Mouse (Mus musculus) CH12.LX (cell line): ENCODE data around the gene Tgfbr1. TPM values are rescaled to one million over a fixed set of nuclear protein-coding genes. Genes with fewer than 3 reads are reported as not detected.
"Not testable (repeated sequence)": the region's sequence is repeated elsewhere in the genome, so short reads cannot be mapped to it uniquely, and the experiment has no call there.

Experiments
- DNase-seq: peaks from one replicate; pipeline ENCODE4 v3.0.0-alpha.2; 2013; ENCODE audit errors: extremely low read depth
- H3K27ac ChIP-seq: 2 replicates; pipeline ENCODE4 v1.5.1; 2012; ENCODE audit warnings: low read depth, mild to moderate bottlenecking, control low read depth, moderate library complexity; ENCODE audit not compliant: insufficient read depth
- H3K27me3 ChIP-seq: replicated peaks from 2 replicates; pipeline ENCODE3; 2012; ENCODE audit warnings: inconsistent platforms
- H3K36me3 ChIP-seq, 2 experiments: replicated peaks in 1 of 2; 2 replicates each; pipeline versions ENCODE3 to v1.6.1; 2012; ENCODE audit warnings: inconsistent platforms in 1 of 2, low read length in 1 of 2, mild to moderate bottlenecking in 1 of 2, mixed read lengths in 1 of 2, moderate library complexity in 1 of 2; ENCODE audit not compliant: control insufficient read depth in 1 of 2, insufficient read depth in 1 of 2
- H3K4me1 ChIP-seq, 2 experiments: 2 replicates each; pipeline ENCODE4 v1.6.1; 2012; ENCODE audit warnings: inconsistent platforms in 1 of 2, moderate library complexity in 1 of 2; ENCODE audit not compliant: insufficient read depth in 2 of 2, control insufficient read depth in 1 of 2
- H3K4me2 ChIP-seq: 2 replicates; pipeline ENCODE4 v1.6.1; 2012; ENCODE audit warnings: low read depth, mild to moderate bottlenecking, control low read depth; ENCODE audit not compliant: poor library complexity, insufficient read depth, severe bottlenecking
- H3K4me3 ChIP-seq, 3 experiments: fragments of 150-350 bp in 1 of 3; sonication (generic) in 1 of 3; replicated peaks in 1 of 3; 2 replicates each; pipeline versions ENCODE3 to v1.5.1; 2011 to 2012; ENCODE audit warnings: low read depth in 2 of 3, low read length in 2 of 3, mild to moderate bottlenecking in 2 of 3, moderate library complexity in 2 of 3, control low read depth in 1 of 3, improper control_type of control experiment in 1 of 3, inconsistent platforms in 1 of 3, mixed read lengths in 1 of 3; ENCODE audit not compliant: poor library complexity in 1 of 3
- H3K79me2 ChIP-seq: replicated peaks from 2 replicates; pipeline ENCODE4 v1.6.1; 2012; ENCODE audit warnings: mild to moderate bottlenecking, moderate library complexity; ENCODE audit not compliant: control insufficient read depth, poor library complexity, insufficient read depth, severe bottlenecking; ENCODE audit errors: extremely low read depth
- H3K9ac ChIP-seq: 2 replicates; pipeline ENCODE4 v1.6.1; 2012; ENCODE audit warnings: low read depth, mild to moderate bottlenecking, control low read depth, moderate library complexity; ENCODE audit not compliant: insufficient read depth
- H3K9me3 ChIP-seq: replicated peaks from 2 replicates; pipeline ENCODE3; 2012; ENCODE audit warnings: low read length, inconsistent platforms, mixed read lengths
- CHD1 ChIP-seq: IDR thresholded peaks from 2 replicates; pipeline ENCODE4 v1.6.1; 2012; ENCODE audit warnings: low read depth, low read length, improper control_type of control experiment, inconsistent platforms
- E2F4 ChIP-seq: IDR thresholded peaks from 2 replicates; pipeline ENCODE4 v1.6.1; 2011; ENCODE audit warnings: low read depth, low read length, improper control_type of control experiment; ENCODE audit not compliant: insufficient replicate concordance
- EP300 ChIP-seq: IDR thresholded peaks from 2 replicates; pipeline ENCODE4 v1.6.1; 2011; ENCODE audit warnings: low read length, improper control_type of control experiment
- IRF4 ChIP-seq: IDR thresholded peaks from 2 replicates; pipeline ENCODE4 v1.6.1; 2014; ENCODE audit warnings: low read depth, mild to moderate bottlenecking, inconsistent platforms, low read length, improper control_type of control experiment
- JUN ChIP-seq: IDR thresholded peaks from 2 replicates; pipeline ENCODE4 v1.6.1; 2011; ENCODE audit warnings: low read depth, mild to moderate bottlenecking, low read length, improper control_type of control experiment, moderate library complexity; ENCODE audit not compliant: insufficient read depth
- KAT2A ChIP-seq: IDR thresholded peaks from 2 replicates; pipeline ENCODE4 v1.6.1; 2012; ENCODE audit warnings: low read length, improper control_type of control experiment, inconsistent platforms; ENCODE audit not compliant: insufficient replicate concordance
- MAX ChIP-seq: IDR thresholded peaks from 2 replicates; pipeline ENCODE4 v1.6.1; 2011; ENCODE audit warnings: low read length, improper control_type of control experiment
- MAZ ChIP-seq: IDR thresholded peaks from 2 replicates; pipeline ENCODE4 v1.6.1; 2012; ENCODE audit warnings: low read depth, mild to moderate bottlenecking, inconsistent platforms, low read length, improper control_type of control experiment, moderate library complexity
- MEF2A ChIP-seq: IDR thresholded peaks from 2 replicates; pipeline ENCODE4 v1.6.1; 2014; ENCODE audit warnings: low read depth, mild to moderate bottlenecking, inconsistent platforms, low read length, improper control_type of control experiment, borderline replicate concordance
- NRF1 ChIP-seq: IDR thresholded peaks from 2 replicates; pipeline ENCODE4 v1.6.1; 2014; ENCODE audit warnings: low read depth, mild to moderate bottlenecking, inconsistent platforms, low read length, improper control_type of control experiment, moderate library complexity
- POLR2A ChIP-seq: IDR thresholded peaks from 2 replicates; pipeline ENCODE4 v1.6.1; 2011; ENCODE audit warnings: low read depth, mild to moderate bottlenecking, improper control_type of control experiment, low read length
- POLR2AphosphoS2 ChIP-seq: IDR thresholded peaks from 2 replicates; pipeline ENCODE4 v1.6.1; 2011; ENCODE audit warnings: low read depth, low read length, improper control_type of control experiment
- SMC3 ChIP-seq: IDR thresholded peaks from 2 replicates; pipeline ENCODE4 v1.6.1; 2011; ENCODE audit warnings: low read depth, low read length, improper control_type of control experiment
- TBP ChIP-seq: conservative IDR thresholded peaks from 2 replicates; pipeline ENCODE4 v1.6.1; 2011; ENCODE audit warnings: low read depth, low read length, improper control_type of control experiment
- USF2 ChIP-seq: conservative IDR thresholded peaks from 2 replicates; pipeline ENCODE4 v1.6.1; 2011; ENCODE audit warnings: low read depth, low read length, improper control_type of control experiment
- ZC3H11A ChIP-seq: IDR thresholded peaks from 2 replicates; pipeline ENCODE4 v1.6.1; 2012; ENCODE audit warnings: low read depth, mild to moderate bottlenecking, inconsistent platforms, low read length, improper control_type of control experiment
- ZKSCAN1 ChIP-seq: IDR thresholded peaks from 2 replicates; pipeline ENCODE4 v1.6.1; 2012; ENCODE audit warnings: low read depth, inconsistent platforms, low read length, improper control_type of control experiment, borderline replicate concordance
- ZNF384 ChIP-seq: IDR thresholded peaks from 2 replicates; pipeline ENCODE4 v1.6.1; 2012; ENCODE audit warnings: low read depth, low read length, improper control_type of control experiment, inconsistent platforms
- dilution Hi-C: fragments of 300-500 bp; cut with MboI; formaldehyde crosslinking; loops from 2 replicates; pipeline ENCODE4 v1.14.3; 2020; ENCODE audit warnings: low sequenced_read_pairs; ENCODE audit not compliant: extremely low pct_unique_long_range_greater_than_20kb, extremely low pct_ligation_motif_present
- in situ Hi-C: fragments of 300-500 bp; cut with MboI; formaldehyde crosslinking; loops from 3 replicates; pipeline ENCODE4 v1.14.3; 2019; ENCODE audit warnings: low sequenced_read_pairs, low pct_ligation_motif_present, low pct_unique_long_range_greater_than_20kb, mixed read lengths
- polyA plus RNA-seq: library from polyadenylated mRNA; unstranded; fragments of >175 nt; gene quantifications from 2 replicates; pipeline ENCODE4 v1.2.1, GENCODE M21; 2012; ENCODE audit warnings: low read depth; ENCODE audit not compliant: insufficient read length
- total RNA-seq, 2 experiments: library from RNA; depleted of rRNA; stranded (reverse); fragments of 300-350 nt in 1 of 2; fragments of >200 nt in 1 of 2; gene quantifications; 2 replicates each; pipeline ENCODE4 v1.2.3; 2012 to 2014

Tgfbr1 gene
- total and polyA plus RNA-seq, 3 experiments, result 3.4 to 8.7 (median 7.0) TPM

GRCm38 (mm10) chr4:47382426-47382825, 29.4 kb downstream of the Tgfbr1 start:
- dilution Hi-C loops, result no loop called here

GRCm38 (mm10) chr4:47391926-47392325, 38.9 kb downstream of the Tgfbr1 start:
- in situ Hi-C loops, result not testable (repeated sequence)

More at GRCm38 (mm10) chr4:47382426-47382825, 29.4 kb downstream of the Tgfbr1 start:
- H3K27me3 ChIP-seq, result no peaks in the 10 kb centered on the region
- no peak overlapping the region for H3K4me2 ChIP-seq
- 0 out of 4 replicates have a peak, but pooled peaks cover 0 to 4% of the 10 kb centered on the region in 2 experiments for H3K4me1 ChIP-seq
- no peak overlapping the region for H3K27ac ChIP-seq
- in situ Hi-C loops, result loop anchor here (10.0 kb wide), 1 partner anchor 258 kb away; no protein-coding TSS in a partner anchor
- no peaks in the 10 kb centered on the region for H3K9me3 ChIP-seq
- no peak for TF ChIP-seq ZKSCAN1
- no peak for TF ChIP-seq IRF4
- TF ChIP-seq SMC3, result no peak
- no peak for TF ChIP-seq ZC3H11A
- TF ChIP-seq E2F4, result no peak
- no peak for TF ChIP-seq POLR2A
- TF ChIP-seq USF2, result no peak
- TF ChIP-seq NRF1, result no peak
- TF ChIP-seq CHD1, result no peak
- TF ChIP-seq POLR2AphosphoS2, result no peak
- no peak for TF ChIP-seq TBP
- TF ChIP-seq ZNF384, result no peak
- TF ChIP-seq EP300, result no peak
- no peak for TF ChIP-seq MAZ
- H3K4me3 ChIP-seq, result no peak overlapping the region
- no peak for DNase-seq
- no peak overlapping the region for H3K9ac ChIP-seq
- no peaks in the 10 kb centered on the region for H3K79me2 ChIP-seq
- peaks cover 0 to 3% of the 10 kb centered on the region in 2 experiments for H3K36me3 ChIP-seq

GRCm38 (mm10) chr4:47396251-47396650, 43.2 kb downstream of the Tgfbr1 start:
- no peak overlapping the region for H3K4me2 ChIP-seq
- H3K27me3 ChIP-seq, result no peaks in the 10 kb centered on the region
- dilution Hi-C loops, result no loop called here
- peaks cover 5 to 32% of the 10 kb centered on the region in 2 experiments; a peak in 3 of 4 replicates for H3K4me1 ChIP-seq
- in situ Hi-C loops, result loop anchor here (5.0 kb wide), 1 partner anchor 144 kb away; no protein-coding TSS in a partner anchor
- H3K36me3 ChIP-seq, result peaks cover 0 to 14% of the 10 kb centered on the region in 2 experiments
- H3K27ac ChIP-seq, result no peak overlapping the region
- H3K79me2 ChIP-seq, result no peaks in the 10 kb centered on the region
- H3K9ac ChIP-seq, result no peak overlapping the region
- no peak for TF ChIP-seq JUN
- TF ChIP-seq POLR2A, result no peak
- TF ChIP-seq MEF2A, result no peak
- no peak for TF ChIP-seq KAT2A
- TF ChIP-seq MAX, result no peak
- TF ChIP-seq EP300, result no peak
- no peak for TF ChIP-seq ZNF384
- no peak for TF ChIP-seq USF2
- TF ChIP-seq, all 38 proteins: peak for 0
- Histone ChIP-seq H3K4me3 (no peak overlapping the region), H3K9me3 (no peaks in the 10 kb centered on the region)
- no peak for DNase-seq

More at GRCm38 (mm10) chr4:47391926-47392325, 38.9 kb downstream of the Tgfbr1 start:
- dilution Hi-C loops, H3K4me2 ChIP-seq, H3K4me3 ChIP-seq, H3K9me3 ChIP-seq, H3K36me3 ChIP-seq, H3K27ac ChIP-seq, H3K4me1 ChIP-seq, DNase-seq, H3K79me2 ChIP-seq, H3K9ac ChIP-seq, H3K27me3 ChIP-seq: not testable (repeated sequence)
